Mouse (Mus musculus): ENCODE measurements around the gene Gmip.

Gene Gmip

DNA sequence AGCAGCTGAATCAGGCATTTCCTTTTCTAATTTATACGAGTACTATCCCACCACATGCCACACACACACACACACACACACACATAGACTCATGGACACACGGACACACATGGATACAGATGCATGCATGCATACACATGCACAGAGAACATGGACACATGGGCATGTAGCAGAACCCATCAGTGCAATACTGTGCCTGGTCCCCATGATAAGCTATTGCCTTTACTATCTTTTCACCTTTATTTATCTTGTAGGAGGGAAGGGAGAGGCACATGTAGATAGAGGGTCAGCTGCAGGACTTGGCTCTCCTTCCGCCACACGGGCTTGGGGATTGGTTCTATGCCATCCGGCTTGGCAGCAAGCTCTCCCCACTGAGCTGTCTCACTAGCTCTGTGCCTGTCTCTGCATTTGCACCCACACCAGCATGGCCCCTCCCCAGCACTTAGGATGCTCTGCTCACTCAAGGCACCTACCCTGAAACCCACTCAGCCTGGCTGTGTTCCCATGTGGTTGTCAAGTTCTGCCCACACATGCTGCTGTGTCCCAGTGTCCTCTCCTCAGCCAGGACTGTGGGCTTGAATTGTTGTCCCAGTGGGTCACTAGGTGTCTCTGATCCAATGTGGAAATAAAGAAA, 55.0 kb downstream of the Gmip start:
- DNase-seq (ENCODE audit: low read depth) = no peak

DNA sequence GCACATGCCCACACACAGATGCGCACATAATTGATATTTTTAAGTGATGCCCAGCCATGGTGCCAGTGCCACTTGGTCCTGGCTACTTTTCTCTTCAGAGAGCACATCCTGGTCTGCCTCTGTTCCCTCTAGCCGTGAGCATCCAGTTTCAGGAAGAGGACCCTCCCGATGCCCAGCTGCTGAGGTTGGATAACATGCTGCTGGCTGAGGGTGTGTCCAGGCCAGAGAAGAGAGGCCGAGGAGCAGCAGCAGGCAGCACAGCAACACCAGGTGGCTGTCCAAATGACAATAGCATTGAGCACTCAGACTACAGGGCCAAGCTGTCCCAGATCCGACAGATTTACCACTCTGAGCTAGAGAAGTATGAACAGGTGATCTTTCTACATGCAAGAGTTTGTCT, 55.7 kb downstream of the Gmip start:
- DNase-seq (ENCODE audit: low read depth) = no peak

DNA sequence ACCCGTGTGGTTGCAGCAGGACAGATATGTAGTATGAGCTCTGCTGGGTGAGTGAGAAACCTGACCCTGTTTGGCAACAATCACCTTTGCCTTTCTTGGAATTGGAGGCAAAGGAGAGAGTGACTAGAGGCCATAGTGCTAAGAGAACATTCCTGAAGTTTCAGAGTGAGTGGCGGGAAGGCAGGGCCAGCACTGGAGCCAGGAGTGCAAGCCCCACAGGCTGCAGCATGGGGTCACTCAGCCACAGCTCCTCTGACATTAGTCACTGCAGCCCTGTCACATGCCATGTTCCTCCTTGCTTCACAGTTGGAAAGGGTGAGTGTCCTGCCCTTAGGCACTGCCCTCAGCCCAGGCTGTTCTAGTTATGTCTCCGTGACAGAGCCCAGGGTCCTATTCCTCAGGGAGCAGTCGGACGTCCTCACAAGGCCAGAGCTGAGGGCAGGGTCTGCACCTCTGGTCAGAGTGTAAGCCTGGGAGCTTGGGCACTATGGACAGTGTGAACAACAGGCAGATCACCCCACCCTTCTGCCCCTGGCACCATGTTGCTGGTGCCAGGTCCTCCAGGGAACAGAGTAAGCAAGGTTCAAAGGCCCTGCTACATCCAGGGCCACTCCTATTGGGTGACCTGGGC, 59.3 kb downstream of the Gmip start:
- DNase-seq (ENCODE audit: low read depth) = no peak

DNA sequence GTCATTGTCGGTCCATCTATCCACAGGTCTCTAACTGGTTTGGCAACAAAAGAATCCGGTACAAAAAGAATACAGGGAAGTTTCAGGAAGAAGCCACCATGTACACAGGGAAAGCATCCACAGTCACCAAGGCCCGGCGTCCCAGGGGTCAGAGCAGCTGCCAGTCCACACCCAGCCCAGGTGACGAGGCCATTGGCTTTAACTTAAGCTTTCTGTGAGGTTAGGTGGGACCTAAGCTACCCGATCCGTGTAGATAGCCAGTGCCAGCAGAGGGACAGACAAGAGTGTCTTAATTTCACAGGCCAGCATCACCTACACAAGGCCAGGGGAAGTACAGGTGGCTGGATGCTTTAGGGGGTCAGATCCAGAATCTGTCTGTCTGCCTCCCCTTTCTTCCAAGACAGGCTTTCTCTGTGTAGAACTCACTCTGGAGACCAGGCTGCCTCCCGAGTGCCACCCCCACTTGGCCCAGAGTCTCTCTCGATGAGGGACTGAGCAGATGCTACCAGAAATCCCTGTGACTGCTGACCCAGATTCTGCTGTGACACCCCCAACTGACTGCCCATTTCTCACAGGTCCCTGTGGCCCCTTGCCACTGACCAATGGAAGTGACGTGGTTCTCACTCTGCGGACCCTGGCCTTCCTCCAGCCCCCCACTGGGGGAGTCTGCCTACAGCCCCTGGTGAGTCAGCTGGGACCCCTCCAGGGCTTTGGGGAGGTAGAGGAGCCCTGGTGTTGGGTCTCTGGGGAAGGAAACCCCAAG, 61.7 kb downstream of the Gmip start:
- DNase-seq (ENCODE audit: low read depth) = no peak

DNA sequence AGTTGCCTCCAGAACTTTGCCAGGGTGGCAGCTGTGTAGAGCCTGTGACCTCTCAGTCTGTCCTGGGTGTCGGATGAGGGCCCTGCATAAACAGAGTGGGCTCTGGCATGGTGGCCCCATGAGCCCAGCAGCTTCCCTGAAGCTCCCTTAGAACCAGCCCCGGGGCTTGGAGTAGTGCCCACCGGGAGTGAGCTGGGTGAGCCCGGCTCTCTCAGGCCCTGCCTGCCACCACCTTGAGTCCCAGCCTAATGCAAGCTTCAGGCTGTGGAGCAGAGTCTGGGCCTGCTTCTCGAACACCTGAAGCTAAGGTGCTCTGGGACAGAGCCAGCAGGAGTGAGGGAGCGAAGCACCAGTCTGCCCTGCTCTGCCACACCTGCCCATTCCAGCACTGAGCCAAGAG, 62.4 kb downstream of the Gmip start:
- no peak for DNase-seq (ENCODE audit: low read depth)
